Mouse (Mus musculus) forebrain, postnatal 0 days (tissue): ENCODE measurements around the gene Snapc4. TPM values are rescaled to one million over a fixed set of nuclear protein-coding genes. Genes with fewer than 3 reads are reported as not detected.
"Not testable (repeated sequence)": the region's sequence is repeated elsewhere in the genome, so short reads cannot be mapped to it uniquely, and the experiment has no call there.

ENCODE experiments used
- ATAC-seq: fragments of 200-750 bp; cut with Nextera tagmentation; 2 replicates; pipeline ENCODE4 v1.8.0; 2017; ENCODE audit warnings: mild to moderate bottlenecking, moderate library complexity
- DNase-seq: peaks from one replicate; pipeline ENCODE4 v3.0.0-alpha.2; 2015
- H3K27ac ChIP-seq: fragments of 300-500 bp; sonication (generic); 2 replicates; pipeline ENCODE4 v1.5.1; 2014; ENCODE audit warnings: low read depth, mild to moderate bottlenecking, antibody characterized with exemption, low read length, moderate library complexity, mixed read lengths
- H3K27me3 ChIP-seq: fragments of 300-500 bp; sonication (generic); 2 replicates; pipeline ENCODE4 v1.6.1; 2014; ENCODE audit warnings: mild to moderate bottlenecking, low read length, mixed read lengths; ENCODE audit not compliant: insufficient read depth
- H3K36me3 ChIP-seq: fragments of 300-500 bp; sonication (generic); 2 replicates; pipeline ENCODE4 v1.6.1; 2014; ENCODE audit warnings: mild to moderate bottlenecking, moderate library complexity; ENCODE audit not compliant: insufficient read depth
- H3K4me1 ChIP-seq: fragments of 300-500 bp; sonication (generic); 2 replicates; pipeline ENCODE4 v1.6.1; 2014; ENCODE audit warnings: antibody characterized with exemption; ENCODE audit not compliant: insufficient read depth
- H3K4me2 ChIP-seq: fragments of 300-500 bp; sonication (generic); 2 replicates; pipeline ENCODE4 v1.6.1; 2014; ENCODE audit warnings: low read depth, mild to moderate bottlenecking, moderate library complexity
- H3K4me3 ChIP-seq: fragments of 300-500 bp; sonication (generic); 2 replicates; pipeline ENCODE4 v1.5.1; 2014; ENCODE audit warnings: low read depth, low read length, mixed read lengths
- H3K9ac ChIP-seq: fragments of 300-500 bp; sonication (generic); 2 replicates; pipeline ENCODE4 v1.6.1; 2014; ENCODE audit warnings: mild to moderate bottlenecking
- H3K9me3 ChIP-seq: fragments of 300-500 bp; sonication (generic); 2 replicates; pipeline ENCODE4 v1.6.1; 2016; ENCODE audit warnings: low read length
- CTCF ChIP-seq: sonication (generic); IDR thresholded peaks from 2 replicates; pipeline ENCODE4 v1.5.1; 2016; ENCODE audit warnings: antibody characterized with exemption, control low read depth, low read depth
- WGBS: fragments of 180-500 bp; shearing (Covaris S2); extraction: QIAGEN DNeasy Blood & Tissue Kit; methylation state at CpG from one replicate; pipeline ENCODE4 v1.1.7; 2014; 5-methylcytosine and 5-hydroxymethylcytosine counted together
- polyA plus RNA-seq: library from polyadenylated mRNA; unstranded; fragments of >200 nt; fragmentation: Nextera tagmentation; extraction: Ambion mirVana; gene quantifications from 2 replicates; pipeline ENCODE4 v1.2.1, GENCODE M21; 2015
- total RNA-seq: library from RNA; depleted of rRNA; stranded (reverse); fragments of >200 nt; gene quantifications from 2 replicates; pipeline ENCODE4 v1.2.3, GENCODE M21; 2014

Gene Snapc4
- total and polyA plus RNA-seq, 2 experiments from 2014 or later, result 19.1 to 56.7 TPM

- no peak for DNase-seq
- Histone ChIP-seq H3K4me2 (peak overlapping the region; percentile 98; the same call in 1 of the 2 replicates), H3K9ac (no peak overlapping the region), H3K27ac (no peak overlapping the region), H3K4me1 (peaks cover 14% of the 10 kb centered on the region; the same call in 1 of the 2 replicates), H3K9me3 (no peaks in the 10 kb centered on the region), H3K4me3 (no peak overlapping the region), H3K36me3 (peaks cover 68% of the 10 kb centered on the region), H3K27me3 (no peaks in the 10 kb centered on the region)
- ATAC-seq, result no peak
- no peak for TF ChIP-seq CTCF
- 92% methylated on average over 3 of the region's 3 CpGs for WGBS
Observed at GRCm38 (mm10) chr2:26387713-26388112, 7.3 kb upstream of the Snapc4 start.

GRCm38 (mm10) chr2:26380871-26381270, 418 bp upstream of the Snapc4 start:
- not testable (repeated sequence) for H3K4me1 ChIP-seq, H3K27me3 ChIP-seq, ATAC-seq, H3K9me3 ChIP-seq, DNase-seq
- 43% methylated on average over 5 of the region's 6 CpGs for WGBS
- H3K9ac ChIP-seq, result peak overlapping the region; percentile 57
- peak overlapping the region; percentile 54 for H3K4me3 ChIP-seq
- H3K4me2 ChIP-seq, result peak overlapping the region; percentile 72
- 0 out of 2 replicates have a peak overlapping the region, but pooled peaks have one; percentile 35 for H3K27ac ChIP-seq
- peaks cover 59% of the 10 kb centered on the region for H3K36me3 ChIP-seq

- no peak overlapping the region for H3K27ac ChIP-seq
- 96% methylated on average over 8 of the region's 8 CpGs for WGBS
Observed at GRCm38 (mm10) chr2:26372396-26372795, 8.1 kb downstream of the Snapc4 start.

GRCm38 (mm10) chr2:26368572-26368971, 11.9 kb downstream of the Snapc4 start:
- Histone ChIP-seq H3K4me3 (no peak overlapping the region), H3K27me3 (no peaks in the 10 kb centered on the region), H3K27ac (no peak overlapping the region), H3K36me3 (peaks cover 96% of the 10 kb centered on the region), H3K4me1 (no peaks in the 10 kb centered on the region), H3K4me2 (no peak overlapping the region), H3K9me3 (no peaks in the 10 kb centered on the region), H3K9ac (no peak overlapping the region)
- DNase-seq, result no peak
- WGBS, result 91% methylated on average over 1 of the region's 1 CpGs
- no peak for TF ChIP-seq CTCF
- no peak for ATAC-seq

More at GRCm38 (mm10) chr2:26372396-26372795, 8.1 kb downstream of the Snapc4 start:
- Histone ChIP-seq H3K36me3 (peaks cover 98% of the 10 kb centered on the region), H3K27me3 (no peaks in the 10 kb centered on the region), H3K9ac (no peak overlapping the region), H3K9me3 (no peaks in the 10 kb centered on the region), H3K4me3 (no peak overlapping the region), H3K4me1 (no peaks in the 10 kb centered on the region), H3K4me2 (no peak overlapping the region)
- DNase-seq (no peak), ATAC-seq (no peak)
- TF ChIP-seq CTCF, result no peak

- no peak overlapping the region for H3K4me2 ChIP-seq
- H3K9ac ChIP-seq, result no peak overlapping the region
- no peak for TF ChIP-seq CTCF
- no peaks in the 10 kb centered on the region for H3K9me3 ChIP-seq
- H3K27me3 ChIP-seq, result no peaks in the 10 kb centered on the region
- H3K4me3 ChIP-seq, result no peak overlapping the region
- no peak for ATAC-seq
- WGBS, result 90% methylated on average over 6 of the region's 6 CpGs
- no peak for DNase-seq
- peaks cover 92% of the 10 kb centered on the region for H3K36me3 ChIP-seq
- no peak overlapping the region for H3K27ac ChIP-seq
- H3K4me1 ChIP-seq, result no peaks in the 10 kb centered on the region
Observed at GRCm38 (mm10) chr2:26367911-26368310, 12.5 kb downstream of the Snapc4 start.

GRCm38 (mm10) chr2:26364738-26365465, 15.6 kb downstream of the Snapc4 start:
- TF ChIP-seq CTCF, result no peak
- Histone ChIP-seq H3K4me1 (no peaks in the 10 kb centered on the region), H3K27ac (no peak overlapping the region), H3K4me3 (no peak overlapping the region), H3K4me2 (no peak overlapping the region), H3K27me3 (no peaks in the 10 kb centered on the region), H3K36me3 (peaks cover 64% of the 10 kb centered on the region), H3K9me3 (no peaks in the 10 kb centered on the region), H3K9ac (no peak overlapping the region)
- ATAC-seq (no peak), DNase-seq (no peak)
- WGBS, result 78% methylated on average over 10 of the region's 10 CpGs

GRCm38 (mm10) chr2:26363481-26363880, 17.0 kb downstream of the Snapc4 start:
- Histone ChIP-seq H3K9ac (no peak overlapping the region), H3K36me3 (peaks cover 50% of the 10 kb centered on the region), H3K9me3 (no peaks in the 10 kb centered on the region), H3K27ac (no peak overlapping the region), H3K27me3 (no peaks in the 10 kb centered on the region), H3K4me2 (no peak overlapping the region), H3K4me3 (no peak overlapping the region), H3K4me1 (no peaks in the 10 kb centered on the region)
- DNase-seq (no peak), ATAC-seq (no peak)
- 90% methylated on average over 5 of the region's 5 CpGs for WGBS
- TF ChIP-seq CTCF, result no peak
